Mouse (Mus musculus) embryonic facial prominence, embryonic 10.5 days (tissue): ENCODE results near the gene Cnr2. TPM values are rescaled to one million over a fixed set of nuclear protein-coding genes. Genes with fewer than 3 reads are reported as not detected.

ENCODE experiments used
- DNase-seq: peaks from one replicate; pipeline ENCODE4 v3.0.0-alpha.2; 2017; ENCODE audit warnings: low spot score
- H3K27ac ChIP-seq: fragments of 300-500 bp; sonication (generic); replicated peaks from 2 replicates; pipeline ENCODE4 v1.5.1; 2016; ENCODE audit warnings: mild to moderate bottlenecking
- H3K27me3 ChIP-seq: fragments of 300-500 bp; sonication (generic); replicated peaks from 2 replicates; pipeline ENCODE4 v1.6.1; 2016; ENCODE audit warnings: low read depth, mild to moderate bottlenecking; ENCODE audit not compliant: poor library complexity, severe bottlenecking
- H3K36me3 ChIP-seq: fragments of 300-500 bp; sonication (generic); replicated peaks from 2 replicates; pipeline ENCODE4 v1.6.1; 2016; ENCODE audit warnings: mild to moderate bottlenecking, moderate library complexity
- H3K4me1 ChIP-seq: fragments of 300-500 bp; sonication (generic); 2 replicates; pipeline ENCODE4 v1.6.1; 2016
- H3K4me3 ChIP-seq: fragments of 300-500 bp; sonication (generic); 2 replicates; pipeline ENCODE4 v1.5.1; 2016; ENCODE audit warnings: mild to moderate bottlenecking, moderate library complexity
- H3K9me3 ChIP-seq: fragments of 300-500 bp; sonication (generic); 2 replicates; pipeline ENCODE4 v1.6.1; 2016; ENCODE audit warnings: mild to moderate bottlenecking
- WGBS: fragments of 180-500 bp; shearing (Covaris S2); methylation state at CpG from one replicate; pipeline ENCODE4 v1.1.7; 2016; 5-methylcytosine and 5-hydroxymethylcytosine counted together
- polyA plus RNA-seq: library from polyadenylated mRNA; unstranded; fragments of >200 nt; fragmentation: Nextera tagmentation; extraction: Ambion mirVana; gene quantifications from 2 replicates; pipeline ENCODE4 v1.2.1, GENCODE M21; 2016

Gene Cnr2
- polyA plus RNA-seq, 1 experiment from 2014 or later = 0.15 TPM

- peaks cover 67% of the 10 kb centered on the region for H3K36me3 ChIP-seq
Observed at GRCm38 (mm10) chr4:135964426-135964825, 69.2 kb downstream of the Cnr2 start.

GRCm38 (mm10) chr4:135965113-135965512 is 69.9 kb downstream of the Cnr2 start:
- 84% methylated on average over 9 of the region's 9 CpGs for WGBS
- peaks cover 67% of the 10 kb centered on the region for H3K36me3 ChIP-seq
- H3K9me3 ChIP-seq = no peaks in the 10 kb centered on the region
- H3K27ac ChIP-seq = no peak overlapping the region
- DNase-seq = no peak
- peaks cover 32% of the 10 kb centered on the region for H3K4me1 ChIP-seq
- 0 out of 2 replicates have a peak, but pooled peaks cover 6% of the 10 kb centered on the region for H3K27me3 ChIP-seq
- peak overlapping the region; percentile 83; the same call in 1 of the 2 replicates for H3K4me3 ChIP-seq

More at GRCm38 (mm10) chr4:135964426-135964825, 69.2 kb downstream of the Cnr2 start:
- Histone ChIP-seq H3K4me1 (peaks cover 32% of the 10 kb centered on the region), H3K27me3 (0 out of 2 replicates have a peak, but pooled peaks cover 6% of the 10 kb centered on the region), H3K27ac (peak overlapping the region; percentile 93), H3K4me3 (peak overlapping the region; percentile 83), H3K9me3 (no peaks in the 10 kb centered on the region)
- no peak for DNase-seq
- WGBS = 5% methylated on average over 12 of the region's 12 CpGs

GRCm38 (mm10) chr4:135966283-135966682 is 71.1 kb downstream of the Cnr2 start:
- Histone ChIP-seq H3K9me3 (no peaks in the 10 kb centered on the region), H3K36me3 (peaks cover 69% of the 10 kb centered on the region), H3K27me3 (0 out of 2 replicates have a peak, but pooled peaks cover 6% of the 10 kb centered on the region), H3K4me3 (peak overlapping the region; percentile 17; the same call in 1 of the 2 replicates), H3K4me1 (peaks cover 40% of the 10 kb centered on the region), H3K27ac (no peak overlapping the region)
- 91% methylated on average over 16 of the region's 16 CpGs for whole genome bisulfite sequencing
- no peak for DNase-seq

- H3K4me3 ChIP-seq = 0 out of 2 replicates have a peak overlapping the region, but pooled peaks have one; percentile 9
- H3K9me3 ChIP-seq = no peaks in the 10 kb centered on the region
- peaks cover 50% of the 10 kb centered on the region for H3K4me1 ChIP-seq
- H3K36me3 ChIP-seq = peaks cover 62% of the 10 kb centered on the region
- 92% methylated on average over 18 of the region's 18 CpGs for WGBS
- H3K27ac ChIP-seq = no peak overlapping the region
- no peak for DNase-seq
- H3K27me3 ChIP-seq = 0 out of 2 replicates have a peak, but pooled peaks cover 6% of the 10 kb centered on the region
Observed at GRCm38 (mm10) chr4:135967086-135967760, 72.0 kb downstream of the Cnr2 start.

GRCm38 (mm10) chr4:135968271-135968869 is 73.2 kb downstream of the Cnr2 start:
- no peak for DNase-seq
- Histone ChIP-seq H3K27ac (no peak overlapping the region), H3K9me3 (no peaks in the 10 kb centered on the region), H3K27me3 (0 out of 2 replicates have a peak, but pooled peaks cover 6% of the 10 kb centered on the region), H3K4me3 (peak overlapping the region; percentile 23), H3K4me1 (peaks cover 47% of the 10 kb centered on the region), H3K36me3 (peaks cover 61% of the 10 kb centered on the region)
- 68% methylated on average over 19 of the region's 19 CpGs for WGBS

- Histone ChIP-seq H3K27ac (no peak overlapping the region), H3K4me3 (no peak overlapping the region; the same call in 1 of the 2 replicates), H3K27me3 (0 out of 2 replicates have a peak, but pooled peaks cover 6% of the 10 kb centered on the region), H3K36me3 (peaks cover 67% of the 10 kb centered on the region), H3K4me1 (peaks cover 43% of the 10 kb centered on the region), H3K9me3 (no peaks in the 10 kb centered on the region)
- no peak for DNase-seq
- WGBS = 91% methylated on average over 13 of the region's 13 CpGs
Observed at GRCm38 (mm10) chr4:135969070-135969750, 74.0 kb downstream of the Cnr2 start.

Other genes starting within 250 kb of the Cnr2 start
- gene Ifnlr1, start 209.1 kb upstream of the Cnr2 start, polyA plus RNA-seq = 1.0 and 1.1 TPM in 2 replicates
- 0.07 TPM in 1 of 2 replicates, not detected in the other for gene Il22ra1, start 167.2 kb upstream of the Cnr2 start, polyA plus RNA-seq
- not detected in 2 replicates for gene Myom3, start 135.7 kb upstream of the Cnr2 start, polyA plus RNA-seq
- 377 and 383 TPM in 2 replicates for gene Srsf10, start 39.6 kb upstream of the Cnr2 start, polyA plus RNA-seq
- gene Pnrc2, start 21.5 kb upstream of the Cnr2 start, polyA plus RNA-seq = 177 and 186 TPM in 2 replicates
- 45.4 and 46.8 TPM in 2 replicates for gene Fuca1, start 25.3 kb downstream of the Cnr2 start, polyA plus RNA-seq
- 64.3 and 68.6 TPM in 2 replicates for gene Hmgcl, start 51.1 kb downstream of the Cnr2 start, polyA plus RNA-seq
- gene Gale, start 68.3 kb downstream of the Cnr2 start, polyA plus RNA-seq = 39.7 and 40.2 TPM in 2 replicates
- gene Lypla2, start 77.2 kb downstream of the Cnr2 start, polyA plus RNA-seq = 207 and 217 TPM in 2 replicates
- 66.2 and 72.8 TPM in 2 replicates for gene Pithd1, start 91.9 kb downstream of the Cnr2 start, polyA plus RNA-seq
- 35.0 and 37.5 TPM in 2 replicates for gene Eloa, start 126.4 kb downstream of the Cnr2 start, polyA plus RNA-seq
- 516 and 527 TPM in 2 replicates for gene Rpl11, start 158.0 kb downstream of the Cnr2 start, polyA plus RNA-seq
- 593 and 611 TPM in 2 replicates for gene Id3, start 248.1 kb downstream of the Cnr2 start, polyA plus RNA-seq